Mouse (Mus musculus) erythroblast, embryonic 14.5 days (primary cell): ENCODE results near the gene Met. TPM values are rescaled to one million over a fixed set of nuclear protein-coding genes. Genes with fewer than 3 reads are reported as not detected.

Experiments
- H3K27me3 ChIP-seq: 2 replicates; pipeline ENCODE4 v1.6.1; 2012; ENCODE audit warnings: inconsistent platforms; ENCODE audit not compliant: control insufficient read depth
- H3K36me3 ChIP-seq: 2 replicates; pipeline ENCODE4 v1.6.1; 2012; ENCODE audit warnings: mild to moderate bottlenecking, inconsistent platforms; ENCODE audit not compliant: control insufficient read depth
- H3K4me1 ChIP-seq: 2 replicates; pipeline ENCODE4 v1.6.1; 2012; ENCODE audit warnings: inconsistent platforms; ENCODE audit not compliant: control insufficient read depth
- H3K4me3 ChIP-seq: replicated peaks from 2 replicates; pipeline ENCODE3; 2012; ENCODE audit warnings: moderate library complexity, mild to moderate bottlenecking, inconsistent platforms
- H3K9me3 ChIP-seq: 2 replicates; pipeline ENCODE4 v1.6.1; 2012; ENCODE audit warnings: low read length, inconsistent platforms, mixed read lengths; ENCODE audit not compliant: control insufficient read depth
- GATA1 ChIP-seq: IDR thresholded peaks from 2 replicates; pipeline ENCODE4 v1.6.1; 2012; ENCODE audit warnings: low read length, inconsistent platforms, mixed read lengths
- TAL1 ChIP-seq: IDR thresholded peaks from 3 replicates; pipeline ENCODE4 v1.6.1; 2012; ENCODE audit warnings: low read length, inconsistent platforms, mixed read lengths
- polyA plus RNA-seq: library from polyadenylated mRNA; stranded (reverse); fragments of >175 nt; gene quantifications from 2 replicates; pipeline ENCODE4 v1.2.3, GENCODE M21; 2012

Gene Met
- polyA plus RNA-seq = not detected in 2 replicates

DNA sequence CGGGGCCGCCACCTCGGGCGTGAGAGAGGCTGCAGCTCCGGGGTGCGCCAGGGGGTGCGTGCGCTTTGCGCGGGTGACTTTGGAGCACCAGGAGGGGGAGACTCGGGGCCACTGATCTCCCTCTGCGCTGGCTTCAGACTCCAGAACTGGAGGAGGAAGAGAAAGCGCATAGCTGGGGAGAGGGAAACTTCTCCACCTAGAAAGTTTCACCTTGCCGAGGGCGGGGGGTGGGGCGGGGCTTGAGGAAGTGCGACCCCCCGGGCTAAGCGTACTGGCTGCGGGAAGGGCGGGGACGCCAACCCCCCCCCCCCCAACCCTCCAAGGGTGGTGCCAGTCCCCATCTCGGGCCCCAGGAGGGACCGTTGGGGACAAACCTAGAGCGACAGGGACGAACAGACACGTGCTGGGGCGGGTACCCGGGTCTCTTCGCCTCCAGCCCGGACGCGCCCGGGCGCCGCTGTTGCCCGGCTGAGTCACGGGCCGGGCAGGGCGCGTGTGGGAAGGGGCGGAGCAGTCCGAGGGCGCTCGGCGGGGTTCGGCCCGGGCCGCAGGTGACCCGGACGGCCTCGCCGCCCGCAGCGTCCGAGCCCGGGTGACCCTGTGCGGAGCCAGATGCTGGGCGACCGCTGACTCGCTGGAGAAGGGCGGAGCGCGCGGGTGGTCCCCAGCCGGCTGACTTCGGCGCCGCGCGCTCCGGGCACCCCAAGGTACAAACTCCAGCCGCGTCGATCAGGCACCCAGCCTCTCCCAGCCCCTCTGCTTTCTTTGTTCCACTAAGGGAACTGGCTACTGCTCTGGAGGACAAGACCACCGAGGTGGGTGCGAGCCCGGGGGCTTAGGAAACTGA is at the start of gene Met:
Met (plus strand) TSS at position 367 of the 847 bp plus-strand sequence.
- H3K4me1 ChIP-seq = no peaks in the 10 kb centered on the region
- no peaks in the 10 kb centered on the region for H3K9me3 ChIP-seq
- no peaks in the 10 kb centered on the region for H3K36me3 ChIP-seq
- peaks cover 20% of the 10 kb centered on the region for H3K27me3 ChIP-seq
- H3K4me3 ChIP-seq = peak within 1 kb of the TSS; percentile 49
- TF ChIP-seq TAL1 (no peak), GATA1 (no peak)

DNA sequence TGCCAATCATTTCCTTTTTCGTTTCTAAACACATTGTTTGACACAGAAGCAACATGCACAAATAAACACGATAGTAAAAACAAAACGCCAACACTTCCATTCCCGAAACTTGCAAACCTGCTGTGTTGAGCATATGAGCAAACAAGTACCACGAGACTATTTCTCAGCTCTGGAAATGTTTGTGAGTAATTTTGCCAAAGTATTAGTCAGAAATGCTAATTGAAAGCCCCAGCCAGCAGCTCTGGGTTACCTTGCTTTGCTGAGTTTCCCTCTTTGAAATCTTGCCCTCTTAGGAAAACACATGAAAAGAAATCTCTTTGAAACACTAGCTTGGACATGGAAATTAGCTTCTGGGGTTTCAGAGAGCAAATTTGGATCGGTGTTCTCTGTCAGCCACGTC is 45.4 kb upstream of the Met start:
- no peaks in the 10 kb centered on the region for H3K36me3 ChIP-seq
- H3K9me3 ChIP-seq = no peaks in the 10 kb centered on the region
- H3K4me1 ChIP-seq = no peaks in the 10 kb centered on the region
- H3K4me3 ChIP-seq = no peak overlapping the region
- TF ChIP-seq TAL1 = no peak
- TF ChIP-seq GATA1 = no peak
- H3K27me3 ChIP-seq = no peaks in the 10 kb centered on the region

DNA sequence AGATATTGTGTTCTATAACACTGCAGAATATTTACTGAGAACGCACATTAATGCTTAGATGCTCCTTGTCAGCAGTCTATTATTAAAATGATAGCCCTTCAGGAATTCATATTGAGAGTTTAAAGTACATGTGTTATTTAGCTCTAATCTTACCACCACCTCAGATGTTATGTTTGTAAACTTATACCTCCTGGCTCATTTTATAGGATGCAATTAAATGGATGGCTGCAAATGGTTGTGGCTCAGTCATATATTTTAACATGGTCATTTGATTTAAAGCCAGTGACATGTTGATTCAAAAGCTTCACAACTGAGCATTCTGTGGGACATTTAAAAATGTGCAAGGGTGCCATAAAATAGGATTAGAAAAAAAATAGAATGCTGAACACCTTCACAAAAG is 41.2 kb upstream of the Met start:
- H3K36me3 ChIP-seq = no peaks in the 10 kb centered on the region
- H3K4me3 ChIP-seq = no peak overlapping the region
- H3K27me3 ChIP-seq = no peaks in the 10 kb centered on the region
- TF ChIP-seq GATA1 (no peak), TAL1 (no peak)
- H3K9me3 ChIP-seq = no peaks in the 10 kb centered on the region
- no peaks in the 10 kb centered on the region for H3K4me1 ChIP-seq

DNA sequence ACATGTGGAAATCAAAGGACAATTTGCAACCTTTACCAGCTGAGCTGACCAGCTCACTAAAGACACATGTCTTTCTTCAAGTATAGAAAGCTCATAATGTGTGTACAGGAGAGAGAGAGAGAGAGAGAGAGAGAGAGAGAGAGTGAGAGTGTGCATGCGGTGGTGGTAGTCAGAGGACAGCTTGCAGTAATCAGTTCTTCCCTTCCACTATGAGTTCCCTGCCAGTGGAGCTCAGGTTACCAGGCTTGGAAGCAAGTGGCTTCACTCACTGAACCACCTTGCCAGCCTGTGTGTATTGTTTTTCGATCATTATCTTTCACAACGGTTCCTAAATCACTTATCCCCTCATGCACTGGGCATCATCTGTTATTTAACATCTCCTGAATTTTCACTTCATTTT is 34.6 kb upstream of the Met start:
- no peak overlapping the region for H3K4me3 ChIP-seq
- no peak for TF ChIP-seq GATA1
- no peak for TF ChIP-seq TAL1
- H3K4me1 ChIP-seq = no peaks in the 10 kb centered on the region
- no peaks in the 10 kb centered on the region for H3K36me3 ChIP-seq
- no peaks in the 10 kb centered on the region for H3K9me3 ChIP-seq
- no peaks in the 10 kb centered on the region for H3K27me3 ChIP-seq

DNA sequence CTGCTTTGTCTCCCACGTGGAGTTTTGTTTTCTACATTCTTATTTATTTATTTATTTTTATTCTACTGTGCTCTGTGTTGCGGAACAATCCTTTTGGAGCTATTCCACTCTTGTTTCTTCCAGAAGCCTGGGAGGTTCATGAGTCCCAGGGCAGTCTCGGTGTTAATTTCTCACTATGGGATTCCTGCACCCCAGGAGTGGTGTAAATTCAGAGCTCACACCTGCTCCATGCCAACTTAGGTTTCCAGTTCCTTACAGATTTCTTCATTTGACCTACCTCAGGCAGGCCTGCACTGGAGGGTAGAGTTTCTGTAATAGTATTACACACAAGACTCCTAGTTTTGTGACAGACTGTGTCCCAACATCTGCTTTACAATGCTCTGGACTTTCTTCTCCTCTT is 34.0 kb upstream of the Met start:
- Histone ChIP-seq H3K9me3 (no peaks in the 10 kb centered on the region), H3K4me3 (no peak overlapping the region), H3K4me1 (no peaks in the 10 kb centered on the region), H3K36me3 (no peaks in the 10 kb centered on the region), H3K27me3 (no peaks in the 10 kb centered on the region)
- TF ChIP-seq GATA1 = no peak
- no peak for TF ChIP-seq TAL1

DNA sequence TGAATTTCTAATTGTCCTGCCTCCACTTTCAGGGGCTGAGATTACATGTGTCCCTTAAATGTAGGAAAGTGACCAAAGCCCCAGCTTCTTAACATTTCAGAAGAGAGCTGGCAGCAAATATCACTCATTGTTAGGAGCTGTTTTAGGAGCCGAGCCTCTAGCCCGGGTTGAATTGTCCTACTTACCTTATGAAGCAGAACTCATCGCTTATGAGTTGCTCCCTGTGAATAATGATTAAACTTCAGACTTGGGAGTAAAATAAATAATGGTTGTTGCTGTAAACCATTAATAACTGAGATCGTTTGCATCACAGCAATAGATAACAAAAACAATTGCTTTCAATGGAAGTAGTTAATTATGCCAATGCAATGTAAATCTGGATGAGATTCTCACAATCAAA is 20.3 kb upstream of the Met start:
- H3K4me1 ChIP-seq = no peaks in the 10 kb centered on the region
- H3K27me3 ChIP-seq = no peaks in the 10 kb centered on the region
- no peaks in the 10 kb centered on the region for H3K36me3 ChIP-seq
- H3K9me3 ChIP-seq = no peaks in the 10 kb centered on the region
- TF ChIP-seq GATA1 (no peak), TAL1 (no peak)
- no peak overlapping the region for H3K4me3 ChIP-seq

DNA sequence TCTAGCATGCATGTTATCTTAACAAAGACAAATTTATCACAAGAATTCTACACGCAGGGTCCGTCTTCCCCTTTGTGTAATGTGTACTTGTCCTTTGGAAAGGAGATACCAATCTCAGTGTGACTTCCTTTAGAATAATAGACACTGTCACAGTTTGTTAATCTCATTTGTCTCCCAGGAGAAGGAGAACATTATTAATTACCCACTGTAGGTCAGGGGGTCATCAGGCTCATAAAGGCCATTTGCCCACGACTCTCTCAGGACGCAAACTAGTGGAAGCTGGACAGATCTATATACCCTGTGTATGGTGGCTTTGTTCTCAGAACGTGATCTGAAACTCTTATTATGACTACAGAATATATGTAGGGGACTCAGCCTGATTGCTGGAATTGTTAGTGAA is 12.3 kb upstream of the Met start:
- Histone ChIP-seq H3K4me1 (no peaks in the 10 kb centered on the region), H3K9me3 (no peaks in the 10 kb centered on the region), H3K36me3 (no peaks in the 10 kb centered on the region), H3K27me3 (no peaks in the 10 kb centered on the region), H3K4me3 (no peak overlapping the region)
- TF ChIP-seq GATA1 = no peak
- no peak for TF ChIP-seq TAL1

DNA sequence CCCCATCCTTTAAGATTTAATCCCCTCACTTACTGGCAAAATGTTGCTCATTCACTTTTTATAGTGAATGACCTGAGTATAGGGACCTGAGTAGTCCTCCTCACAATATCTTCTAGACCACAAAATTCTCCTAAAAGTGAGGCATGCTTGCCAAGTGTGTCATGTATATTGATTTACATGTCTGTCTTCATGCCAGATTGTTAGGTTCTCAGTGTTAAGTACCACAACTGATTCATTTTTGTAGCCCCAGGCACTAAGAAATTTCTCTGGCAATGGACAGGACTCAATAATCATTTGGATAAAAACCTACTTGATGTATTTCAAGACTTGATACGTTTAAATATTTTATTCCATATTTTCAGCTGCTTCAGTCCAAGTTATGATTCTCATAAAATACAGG is 8.5 kb upstream of the Met start:
- Histone ChIP-seq H3K36me3 (no peaks in the 10 kb centered on the region), H3K27me3 (no peaks in the 10 kb centered on the region), H3K4me1 (no peaks in the 10 kb centered on the region), H3K9me3 (no peaks in the 10 kb centered on the region), H3K4me3 (no peak overlapping the region)
- TF ChIP-seq TAL1 (no peak), GATA1 (no peak)

DNA sequence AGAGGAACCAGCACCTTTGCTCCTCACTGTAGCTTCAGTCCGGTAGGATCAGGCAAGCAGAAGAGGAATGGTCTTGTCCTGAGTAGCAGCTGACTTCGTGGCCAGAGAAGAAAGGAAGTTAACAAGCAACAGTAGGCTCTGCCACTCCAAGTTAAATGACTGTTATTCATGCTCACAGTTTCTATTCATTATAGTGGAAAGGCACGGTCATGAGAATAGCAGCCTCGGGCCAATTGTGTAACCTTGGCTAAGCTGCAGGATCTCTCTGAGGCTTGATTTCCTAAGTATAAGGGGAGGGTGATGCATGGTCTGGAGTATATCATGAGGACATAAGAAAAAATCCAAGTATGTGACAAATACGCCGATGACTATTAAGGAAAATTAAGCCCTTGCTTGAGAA is 4.0 kb upstream of the Met start:
- Histone ChIP-seq H3K9me3 (no peaks in the 10 kb centered on the region), H3K27me3 (peaks cover 14% of the 10 kb centered on the region), H3K4me3 (no peak overlapping the region), H3K4me1 (no peaks in the 10 kb centered on the region), H3K36me3 (no peaks in the 10 kb centered on the region)
- TF ChIP-seq TAL1 = no peak

DNA sequence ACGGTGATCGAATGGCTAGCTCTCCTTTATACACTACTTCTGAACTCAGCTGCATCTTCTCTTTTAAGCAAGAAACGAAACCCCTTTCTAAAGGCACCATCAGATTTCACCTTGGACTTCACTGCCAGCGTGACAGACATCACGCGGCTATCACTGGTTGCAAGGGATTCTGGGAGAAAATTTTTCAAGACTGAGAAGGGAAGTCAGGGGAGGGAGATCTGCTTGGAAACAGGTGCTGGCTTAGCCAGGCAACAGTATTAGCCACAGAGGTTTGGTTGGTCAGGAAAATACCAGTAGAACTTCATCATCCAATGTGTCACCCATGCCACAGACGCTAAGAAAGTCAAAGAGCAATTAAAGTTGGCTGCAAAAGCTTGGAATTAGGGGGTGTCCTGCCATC is 2.2 kb upstream of the Met start:
- Histone ChIP-seq H3K36me3 (no peaks in the 10 kb centered on the region), H3K9me3 (no peaks in the 10 kb centered on the region), H3K4me3 (no peak overlapping the region), H3K4me1 (no peaks in the 10 kb centered on the region), H3K27me3 (peaks cover 20% of the 10 kb centered on the region)
- TF ChIP-seq GATA1 = no peak
- no peak for TF ChIP-seq TAL1
